Mouse (Mus musculus) urinary bladder, postnatal 14 days (tissue): ENCODE measurements at regions not wholly inside any gene's neighbourhood (a gene's known extent, or its start where the extent isn't known, plus 50 kb on each side); places are given as distances from the start of the nearest gene placed in this dataset.

Source experiments
- DNase-seq: peaks from one replicate; pipeline ENCODE4 v3.0.0; 2021; ENCODE audit warnings: low spot score

GRCm38 (mm10) chr1:193946953-193947586 is 577.0 kb upstream of the Camk1g start:
- DNase-seq: no peak

- no peak for DNase-seq
These were observed 565.9 kb upstream of the Camk1g start for GRCm38 (mm10) chr1:193935969-193936368.

GRCm38 (mm10) chr1:193934308-193934707 is 564.2 kb upstream of the Camk1g start:
- no peak for DNase-seq

GRCm38 (mm10) chr1:193931131-193931729 is 561.1 kb upstream of the Camk1g start:
- no peak for DNase-seq

GRCm38 (mm10) chr1:193928607-193929006 is 558.5 kb upstream of the Camk1g start:
- DNase-seq: no peak

- DNase-seq: no peak
These were observed 552.7 kb upstream of the Camk1g start for GRCm38 (mm10) chr1:193922756-193923155.

- no peak for DNase-seq
These were observed 549.1 kb upstream of the Camk1g start for GRCm38 (mm10) chr1:193919243-193919642.

GRCm38 (mm10) chr1:193905711-193906110 is 535.6 kb upstream of the Camk1g start:
- no peak for DNase-seq

GRCm38 (mm10) chr1:193894072-193894471 is 524.0 kb upstream of the Camk1g start:
- DNase-seq: no peak

GRCm38 (mm10) chr1:193876540-193876939 is 506.4 kb upstream of the Camk1g start:
- no peak for DNase-seq

- DNase-seq: no peak
These were observed 506.0 kb upstream of the Camk1g start for GRCm38 (mm10) chr1:193876121-193876520.

GRCm38 (mm10) chr1:193875287-193875686 is 505.2 kb upstream of the Camk1g start:
- DNase-seq: no peak

- DNase-seq: no peak
These were observed 500.6 kb upstream of the Camk1g start for GRCm38 (mm10) chr1:193870731-193871130.

GRCm38 (mm10) chr1:193868639-193869320 is 498.7 kb upstream of the Camk1g start:
- DNase-seq: no peak

GRCm38 (mm10) chr1:193860767-193861299 is 490.7 kb upstream of the Camk1g start:
- no peak for DNase-seq

- DNase-seq: no peak
These were observed 490.3 kb upstream of the Camk1g start for GRCm38 (mm10) chr1:193860354-193860753.

- no peak for DNase-seq
These were observed 489.4 kb upstream of the Camk1g start for GRCm38 (mm10) chr1:193859257-193860125.

- DNase-seq: no peak
These were observed 477.8 kb upstream of the Camk1g start for GRCm38 (mm10) chr1:193847922-193848321.

- DNase-seq: no peak
These were observed 474.8 kb upstream of the Camk1g start for GRCm38 (mm10) chr1:193844868-193845267.

GRCm38 (mm10) chr1:193844461-193844860 is 474.4 kb upstream of the Camk1g start:
- DNase-seq: no peak

GRCm38 (mm10) chr1:193800998-193801397 is 430.9 kb upstream of the Camk1g start:
- DNase-seq: no peak

- DNase-seq: no peak
These were observed 420.5 kb upstream of the Camk1g start for GRCm38 (mm10) chr1:193790579-193790978.
